Mouse (Mus musculus): Measurements from ENCODE around the gene Tulp2. TPM values are rescaled to one million over a fixed set of nuclear protein-coding genes. Genes with fewer than 3 reads are reported as not detected.

Tulp2 gene
- polyA plus RNA-seq, 1 experiment from 2014 or later = not detected

- Histone ChIP-seq H3K4me2 (ENCODE audit: low read length) (no peak overlapping the region), H3K27me3 (replicated peaks; ENCODE audit: control insufficient read depth, insufficient read depth, low read length) (no peaks in the 10 kb centered on the region), H3K9me3 (ENCODE audit: control insufficient read depth, low read length) (no peaks in the 10 kb centered on the region), H3K27ac (ENCODE audit: low read length) (no peak overlapping the region), H3K36me3 (ENCODE audit: control insufficient read depth, insufficient read depth) (peaks cover 9% of the 10 kb centered on the region; the same call in 1 of the 2 replicates), H3K9ac (replicated peaks; ENCODE audit: low read depth, low read length) (no peak overlapping the region), H3K4me3 (replicated peaks; ENCODE audit: low read length) (no peak overlapping the region), H3K4me1 (replicated peaks; ENCODE audit: control insufficient read depth, insufficient read depth, low read length) (peaks cover 24% of the 10 kb centered on the region)
- ATAC-seq = no peak
- 96% methylated on average over 12 of the region's 12 CpGs for WGBS
These were observed 16.6 kb upstream of the Tulp2 start for GRCm38 (mm10) chr7:45465112-45465511.

- peaks cover 20% of the 10 kb centered on the region for H3K4me1 ChIP-seq (replicated peaks; ENCODE audit: control insufficient read depth, insufficient read depth, low read length)
- no peaks in the 10 kb centered on the region for H3K9me3 ChIP-seq (ENCODE audit: control insufficient read depth, low read length)
- H3K4me2 ChIP-seq (ENCODE audit: low read length) = peak overlapping the region; percentile 85
- WGBS = 69% methylated on average over 9 of the region's 9 CpGs
- peaks cover 9% of the 10 kb centered on the region; the same call in 1 of the 2 replicates for H3K36me3 ChIP-seq (ENCODE audit: control insufficient read depth, insufficient read depth)
- ATAC-seq = no peak
- peak overlapping the region; percentile 91; the same call in 1 of the 2 replicates for H3K9ac ChIP-seq (replicated peaks; ENCODE audit: low read depth, low read length)
- H3K27ac ChIP-seq (ENCODE audit: low read length) = no peak overlapping the region
- H3K4me3 ChIP-seq (replicated peaks; ENCODE audit: low read length) = peak overlapping the region; percentile 88
- no peaks in the 10 kb centered on the region for H3K27me3 ChIP-seq (replicated peaks; ENCODE audit: control insufficient read depth, insufficient read depth, low read length)
These were observed 16.1 kb upstream of the Tulp2 start for GRCm38 (mm10) chr7:45465549-45465948.

GRCm38 (mm10) chr7:45466283-45467089 is 15.2 kb upstream of the Tulp2 start, which contains the start of gene Bax:
Gene Bax, minus strand, starts transcription at chr7:45466898.
- Histone ChIP-seq H3K4me1 (replicated peaks; ENCODE audit: control insufficient read depth, insufficient read depth, low read length) (peaks cover 13% of the 10 kb centered on the region), H3K36me3 (ENCODE audit: control insufficient read depth, insufficient read depth) (peaks cover 9% of the 10 kb centered on the region; the same call in 1 of the 2 replicates), H3K27ac (ENCODE audit: low read length) (peak within 1 kb of the TSS; percentile 65), H3K9ac (replicated peaks; ENCODE audit: low read depth, low read length) (peak within 1 kb of the TSS; percentile 91), H3K27me3 (replicated peaks; ENCODE audit: control insufficient read depth, insufficient read depth, low read length) (no peaks in the 10 kb centered on the region), H3K4me2 (ENCODE audit: low read length) (peak within 1 kb of the TSS; percentile 85), H3K9me3 (ENCODE audit: control insufficient read depth, low read length) (no peaks in the 10 kb centered on the region), H3K4me3 (replicated peaks; ENCODE audit: low read length) (peak within 1 kb of the TSS; percentile 88)
- under 1% methylated on average over 56 of the region's 58 CpGs for WGBS
- ATAC-seq = peak; percentile 72

GRCm38 (mm10) chr7:45467090-45467670 is 14.5 kb upstream of the Tulp2 start:
- Histone ChIP-seq H3K36me3 (ENCODE audit: control insufficient read depth, insufficient read depth) (peaks cover 9% of the 10 kb centered on the region; the same call in 1 of the 2 replicates), H3K4me3 (replicated peaks; ENCODE audit: low read length) (peak overlapping the region; percentile 88), H3K4me2 (ENCODE audit: low read length) (peak overlapping the region; percentile 85), H3K27me3 (replicated peaks; ENCODE audit: control insufficient read depth, insufficient read depth, low read length) (no peaks in the 10 kb centered on the region), H3K27ac (ENCODE audit: low read length) (no peak overlapping the region), H3K4me1 (replicated peaks; ENCODE audit: control insufficient read depth, insufficient read depth, low read length) (peaks cover 13% of the 10 kb centered on the region), H3K9me3 (ENCODE audit: control insufficient read depth, low read length) (no peaks in the 10 kb centered on the region), H3K9ac (replicated peaks; ENCODE audit: low read depth, low read length) (peak overlapping the region; percentile 91; the same call in 1 of the 2 replicates)
- peak; percentile 41; the same call in 1 of the 2 replicates for ATAC-seq
- WGBS = 34% methylated on average over 7 of the region's 7 CpGs

GRCm38 (mm10) chr7:45470869-45471268 is 10.8 kb upstream of the Tulp2 start:
- no peaks in the 10 kb centered on the region for H3K27me3 ChIP-seq (replicated peaks; ENCODE audit: control insufficient read depth, insufficient read depth, low read length)
- ATAC-seq = no peak
- no peak overlapping the region for H3K4me2 ChIP-seq (ENCODE audit: low read length)
- peaks cover 4% of the 10 kb centered on the region for H3K4me1 ChIP-seq (replicated peaks; ENCODE audit: control insufficient read depth, insufficient read depth, low read length)
- no peaks in the 10 kb centered on the region for H3K36me3 ChIP-seq (ENCODE audit: control insufficient read depth, insufficient read depth)
- 7% methylated on average over 3 of the region's 3 CpGs for WGBS
- no peak overlapping the region for H3K27ac ChIP-seq (ENCODE audit: low read length)
- H3K9me3 ChIP-seq (ENCODE audit: control insufficient read depth, low read length) = no peaks in the 10 kb centered on the region
- no peak overlapping the region for H3K4me3 ChIP-seq (replicated peaks; ENCODE audit: low read length)
- no peak overlapping the region for H3K9ac ChIP-seq (replicated peaks; ENCODE audit: low read depth, low read length)

GRCm38 (mm10) chr7:45475291-45475969 is 6.2 kb upstream of the Tulp2 start:
- H3K27me3 ChIP-seq (replicated peaks; ENCODE audit: control insufficient read depth, insufficient read depth, low read length) = no peaks in the 10 kb centered on the region
- 0 out of 2 replicates have a peak overlapping the region, but pooled peaks have one; percentile 2 for H3K4me2 ChIP-seq (ENCODE audit: low read length)
- 72% methylated on average over 16 of the region's 16 CpGs for WGBS
- no peaks in the 10 kb centered on the region for H3K9me3 ChIP-seq (ENCODE audit: control insufficient read depth, low read length)
- H3K9ac ChIP-seq (replicated peaks; ENCODE audit: low read depth, low read length) = no peak overlapping the region; the same call in 1 of the 2 replicates
- no peaks in the 10 kb centered on the region for H3K36me3 ChIP-seq (ENCODE audit: control insufficient read depth, insufficient read depth)
- H3K4me3 ChIP-seq (replicated peaks; ENCODE audit: low read length) = no peak overlapping the region
- H3K27ac ChIP-seq (ENCODE audit: low read length) = no peak overlapping the region
- no peak for ATAC-seq
- H3K4me1 ChIP-seq (replicated peaks; ENCODE audit: control insufficient read depth, insufficient read depth, low read length) = no peaks in the 10 kb centered on the region

GRCm38 (mm10) chr7:45476453-45476852 is 5.2 kb upstream of the Tulp2 start:
- H3K4me1 ChIP-seq (replicated peaks; ENCODE audit: control insufficient read depth, insufficient read depth, low read length) = no peaks in the 10 kb centered on the region
- H3K27ac ChIP-seq (ENCODE audit: low read length) = no peak overlapping the region
- WGBS = 54% methylated on average over 1 of the region's 1 CpGs
- H3K27me3 ChIP-seq (replicated peaks; ENCODE audit: control insufficient read depth, insufficient read depth, low read length) = no peaks in the 10 kb centered on the region
- no peaks in the 10 kb centered on the region for H3K9me3 ChIP-seq (ENCODE audit: control insufficient read depth, low read length)
- H3K36me3 ChIP-seq (ENCODE audit: control insufficient read depth, insufficient read depth) = no peaks in the 10 kb centered on the region
- H3K4me3 ChIP-seq (replicated peaks; ENCODE audit: low read length) = no peak overlapping the region
- ATAC-seq = no peak
- no peak overlapping the region for H3K9ac ChIP-seq (replicated peaks; ENCODE audit: low read depth, low read length)
- no peak overlapping the region for H3K4me2 ChIP-seq (ENCODE audit: low read length)

- H3K4me1 ChIP-seq (replicated peaks; ENCODE audit: control insufficient read depth, insufficient read depth, low read length) = no peaks in the 10 kb centered on the region
- H3K36me3 ChIP-seq (ENCODE audit: control insufficient read depth, insufficient read depth) = no peaks in the 10 kb centered on the region
- no peak overlapping the region for H3K27ac ChIP-seq (ENCODE audit: low read length)
- no peak overlapping the region for H3K4me2 ChIP-seq (ENCODE audit: low read length)
- H3K9me3 ChIP-seq (ENCODE audit: control insufficient read depth, low read length) = no peaks in the 10 kb centered on the region
- no peaks in the 10 kb centered on the region for H3K27me3 ChIP-seq (replicated peaks; ENCODE audit: control insufficient read depth, insufficient read depth, low read length)
- no peak overlapping the region for H3K4me3 ChIP-seq (replicated peaks; ENCODE audit: low read length)
- no peak; the same call in 1 of the 2 replicates for ATAC-seq
- WGBS = 17% methylated on average over 3 of the region's 3 CpGs
- no peak overlapping the region for H3K9ac ChIP-seq (replicated peaks; ENCODE audit: low read depth, low read length)
These were observed 4.7 kb upstream of the Tulp2 start for GRCm38 (mm10) chr7:45477003-45477402.

- Histone ChIP-seq H3K36me3 (ENCODE audit: control insufficient read depth, insufficient read depth) (no peaks in the 10 kb centered on the region), H3K9me3 (ENCODE audit: control insufficient read depth, low read length) (no peaks in the 10 kb centered on the region)
- 95% methylated on average over 7 of the region's 7 CpGs for WGBS
These were observed 2.9 kb upstream of the Tulp2 start for GRCm38 (mm10) chr7:45478774-45479173.

More at GRCm38 (mm10) chr7:45478774-45479173, 2.9 kb upstream of the Tulp2 start:
- Histone ChIP-seq H3K4me1 (replicated peaks; ENCODE audit: control insufficient read depth, insufficient read depth, low read length) (no peaks in the 10 kb centered on the region), H3K27ac (ENCODE audit: low read length) (no peak overlapping the region), H3K4me3 (replicated peaks; ENCODE audit: low read length) (no peak overlapping the region), H3K4me2 (ENCODE audit: low read length) (no peak overlapping the region), H3K27me3 (replicated peaks; ENCODE audit: control insufficient read depth, insufficient read depth, low read length) (no peaks in the 10 kb centered on the region), H3K9ac (replicated peaks; ENCODE audit: low read depth, low read length) (no peak overlapping the region)
- no peak for ATAC-seq

Data from forebrain, embryonic 16.5 days (tissue).